Mouse (Mus musculus): ENCODE measurements at regions not wholly inside any gene's neighbourhood (a gene's known extent, or its start where the extent isn't known, plus 50 kb on each side); places are given as distances from the start of the nearest gene placed in this dataset.

DNA sequence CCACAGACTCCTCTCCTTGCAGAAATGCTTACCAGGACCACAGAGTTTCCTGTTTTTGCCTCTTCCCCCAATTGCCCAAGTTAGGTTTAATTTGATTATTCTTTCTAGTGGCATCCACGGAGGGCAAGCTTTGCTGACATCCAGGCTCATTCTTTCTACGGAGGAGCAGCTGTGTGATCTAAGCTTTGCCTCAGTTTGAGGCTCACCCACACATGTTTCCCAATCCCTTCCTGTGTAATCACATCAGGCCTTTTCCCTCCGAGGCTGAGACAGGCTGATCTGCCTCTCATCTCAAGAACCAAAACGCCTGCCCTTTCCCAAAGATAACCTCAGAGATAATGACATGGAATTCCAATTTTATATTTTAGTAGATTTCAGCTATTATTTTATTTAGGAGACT lies 107.4 kb upstream of the Zfp648 start:
- TF ChIP-seq CTCF (IDR thresholded peaks at IDR 0.05) (no peak), EP300 (IDR thresholded peaks at IDR 0.05) (no peak)

All from lung, postnatal 0 days (tissue).